Mouse (Mus musculus) left cerebral cortex, adult 11 months (tissue): Measurements from ENCODE around the gene Olfr94.
"Not testable (repeated sequence)": the region's sequence is repeated elsewhere in the genome, so short reads cannot be mapped to it uniquely, and the experiment has no call there.

Experiments
- DNase-seq: peaks from one replicate; pipeline ENCODE4 v3.0.0; 2022; ENCODE audit warnings: low spot score

The Olfr94 gene

GRCm38 (mm10) chr17:37200894-37201293 is at the start of gene Olfr94:
Gene Olfr94 (minus strand): TSS chr17:37200994.
- DNase-seq = no peak

DNA sequence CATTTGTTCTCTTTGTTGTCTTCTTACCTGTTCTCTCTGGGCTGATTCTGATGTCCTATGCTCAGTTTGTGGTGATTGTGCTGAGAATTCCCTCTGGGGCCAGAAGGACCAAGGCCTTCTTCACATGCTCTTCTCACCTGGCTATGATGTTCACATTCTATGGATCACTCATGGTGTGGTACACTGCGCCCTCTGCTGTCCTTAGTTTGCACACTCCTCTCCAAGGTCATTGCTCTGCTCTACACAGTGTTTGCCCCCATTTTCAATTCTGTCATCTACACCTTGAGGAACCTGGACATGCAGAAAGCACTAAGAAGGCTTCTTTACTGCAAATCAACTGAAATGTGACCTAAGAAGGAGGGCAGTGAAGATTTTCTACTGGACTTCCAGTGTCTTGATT is 49.8 kb upstream of the Olfr94 start:
- peak; percentile 2 for DNase-seq

DNA sequence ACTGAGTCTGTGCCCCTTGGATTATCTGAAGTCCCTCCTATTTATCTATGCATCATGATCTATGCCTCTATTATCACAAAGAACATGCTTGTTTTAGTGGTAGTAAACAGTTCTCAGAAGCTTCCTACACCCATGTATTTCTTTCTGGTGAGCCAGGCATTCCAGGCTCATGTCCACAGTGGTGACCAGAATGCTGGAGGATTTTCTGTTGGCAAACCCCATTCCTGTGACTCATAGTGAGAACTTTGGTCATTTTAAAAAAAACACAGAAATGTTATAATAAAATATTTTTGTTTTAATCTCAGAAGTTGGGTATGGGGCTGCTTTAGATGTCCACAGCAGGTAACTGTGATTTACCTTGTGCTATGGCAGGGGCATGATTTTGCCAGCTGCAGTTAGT is 48.7 kb upstream of the Olfr94 start:
- DNase-seq = no peak

GRCm38 (mm10) chr17:37246715-37247114 is 45.9 kb upstream of the Olfr94 start:
- peak; percentile 47 for DNase-seq

- no peak for DNase-seq
Observed at GRCm38 (mm10) chr17:37242198-37242597, 41.4 kb upstream of the Olfr94 start.

DNA sequence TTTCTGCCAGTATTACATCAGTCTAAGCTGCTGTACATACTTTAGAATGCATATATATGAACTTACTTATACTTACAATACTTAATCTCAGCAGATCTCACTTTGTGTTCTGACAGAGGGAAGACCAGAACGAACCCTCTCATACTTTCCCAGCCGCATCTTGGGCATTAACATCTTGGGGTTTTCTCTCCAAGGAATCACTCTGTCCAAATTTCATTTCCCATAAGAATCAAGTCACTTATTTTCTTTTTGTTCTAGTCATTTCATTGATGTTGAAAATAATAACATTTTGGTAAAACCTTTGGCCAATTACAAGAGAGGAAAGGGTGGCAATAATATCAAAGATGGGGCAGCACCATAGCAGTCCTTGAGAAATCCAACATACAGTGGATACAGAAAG is 36.4 kb upstream of the Olfr94 start, which contains the start of gene Olfr97:
Olfr97 (minus strand) TSS at position 101 of the 400 bp plus-strand sequence.
- DNase-seq = not testable (repeated sequence)

GRCm38 (mm10) chr17:37221879-37222278 is 21.1 kb upstream of the Olfr94 start:
- no peak for DNase-seq

DNA sequence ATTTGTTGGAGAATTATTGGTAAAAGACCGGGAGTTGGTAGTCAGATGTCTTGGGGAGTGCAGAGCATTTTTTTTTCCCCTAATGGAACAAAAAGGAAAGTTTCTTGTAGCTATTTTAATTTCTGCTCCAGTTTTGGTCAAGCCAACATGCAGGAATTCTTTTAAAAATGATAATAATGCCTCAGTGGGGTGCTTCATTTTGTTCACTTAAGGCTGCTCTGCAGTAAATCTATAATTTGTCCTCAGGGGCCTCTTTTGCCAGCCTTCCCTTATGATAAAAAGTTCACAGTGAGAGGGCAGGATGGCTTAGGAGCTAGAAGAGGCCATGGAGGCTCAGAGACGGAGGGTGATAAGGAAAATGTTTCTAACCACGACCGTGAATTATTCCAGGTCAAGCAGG is 19.1 kb upstream of the Olfr94 start, which contains the start of gene Olfr96:
Olfr96 (plus strand) TSS at position 301 of the 400 bp plus-strand sequence.
- DNase-seq = no peak

DNA sequence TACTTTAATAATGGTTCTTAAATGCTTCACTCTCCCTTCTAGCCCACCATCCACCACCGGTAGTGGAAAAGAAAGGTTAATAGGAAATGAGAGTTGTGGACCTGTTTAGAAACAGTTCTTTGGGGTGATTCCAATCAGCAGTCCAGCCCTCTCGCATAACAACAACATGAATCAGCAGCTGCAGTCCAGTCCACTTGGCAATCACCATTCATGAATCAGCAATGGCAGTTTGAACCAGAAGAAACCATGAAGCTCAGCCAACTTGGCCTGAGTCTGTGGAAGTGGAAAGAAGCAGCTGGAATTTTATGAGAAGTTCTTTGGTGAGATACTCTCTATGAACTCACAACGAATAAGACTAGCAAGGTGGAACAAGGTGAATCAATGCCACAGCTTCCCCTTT is 17.7 kb upstream of the Olfr94 start:
- DNase-seq = no peak

GRCm38 (mm10) chr17:37213018-37213417 is 12.2 kb upstream of the Olfr94 start, which contains the start of gene Olfr95:
Gene Olfr95 (minus strand): TSS chr17:37213118.
- no peak for DNase-seq

- DNase-seq = no peak
Observed at GRCm38 (mm10) chr17:37210884-37211768, 10.3 kb upstream of the Olfr94 start.

GRCm38 (mm10) chr17:37203917-37204236 is 3.1 kb upstream of the Olfr94 start:
- DNase-seq = no peak

DNA sequence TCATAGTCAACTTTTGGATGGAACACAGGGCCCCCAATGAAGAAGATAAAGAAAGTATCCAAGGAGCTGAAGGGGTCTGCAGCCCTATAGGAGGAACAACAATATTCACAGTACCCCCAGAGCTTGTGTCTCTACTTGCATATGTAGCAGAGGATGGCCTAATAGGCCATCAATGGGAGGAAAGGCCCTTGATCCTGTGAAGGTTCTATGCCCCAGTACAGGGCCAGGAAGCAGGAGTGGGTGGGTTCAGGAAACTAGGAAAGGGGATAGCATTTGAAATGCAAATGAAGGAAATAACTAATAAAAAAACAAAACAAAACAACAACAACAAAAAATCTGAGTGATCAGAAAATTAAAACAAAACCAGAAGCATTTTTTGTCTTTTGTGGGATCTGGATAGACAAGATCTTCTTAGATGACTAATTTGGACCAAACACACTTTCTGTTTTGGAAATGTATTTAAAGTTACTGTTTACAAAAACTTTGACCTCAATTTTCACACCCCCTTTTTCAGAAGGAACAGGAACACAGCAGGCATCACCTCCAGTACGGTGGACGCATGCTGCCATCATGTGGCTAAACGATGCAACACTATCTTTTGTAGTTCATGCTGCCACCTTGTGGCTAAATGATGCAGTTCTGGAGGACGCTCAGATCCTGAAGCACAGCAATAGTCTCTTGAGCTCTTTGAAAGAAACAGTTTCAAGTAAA is 2.6 kb upstream of the Olfr94 start:
- DNase-seq = peak; percentile 74

- DNase-seq = no peak
Observed at GRCm38 (mm10) chr17:37196845-37197724, 3.7 kb downstream of the Olfr94 start.

DNA sequence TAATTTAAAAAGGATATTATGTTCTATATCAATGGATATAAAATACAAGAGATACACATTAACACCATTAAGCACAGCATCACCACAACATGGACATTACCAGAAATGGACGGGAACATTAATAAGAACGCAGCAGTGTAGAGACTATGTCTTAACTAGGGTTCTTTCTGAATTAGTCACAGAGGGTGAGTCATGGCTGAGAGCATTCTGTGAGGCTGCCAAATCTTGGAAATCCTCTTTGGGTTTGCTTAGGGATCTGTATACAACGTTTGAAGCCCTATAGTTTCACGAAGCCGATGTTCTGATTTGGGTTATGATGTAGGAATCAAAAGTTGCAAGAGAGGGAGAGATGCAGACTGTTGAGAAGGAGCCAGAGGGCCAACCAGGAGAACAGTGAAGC is 6.0 kb downstream of the Olfr94 start:
- no peak for DNase-seq

DNA sequence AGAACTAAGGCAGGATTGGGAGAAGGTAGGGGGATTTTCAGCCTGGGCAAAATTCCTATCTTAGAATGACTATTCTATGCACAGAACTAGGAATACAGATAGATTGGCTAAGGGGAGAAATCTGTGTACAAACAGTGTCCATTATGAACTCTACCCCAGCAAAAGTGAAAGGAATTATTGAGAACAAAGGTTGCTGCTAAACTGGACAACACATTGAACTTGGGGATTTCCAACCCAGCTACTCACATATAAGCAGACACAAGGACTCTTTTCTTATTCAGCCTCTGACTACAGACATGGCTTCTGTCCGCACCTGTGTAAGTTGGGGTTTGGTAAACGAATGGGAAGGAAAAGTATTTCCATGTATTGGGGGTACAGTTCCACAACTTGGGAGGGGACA is 7.1 kb downstream of the Olfr94 start, which contains the start of gene Ubd:
Ubd (plus strand) TSS at position 237 of the 400 bp plus-strand sequence.
- DNase-seq = no peak

DNA sequence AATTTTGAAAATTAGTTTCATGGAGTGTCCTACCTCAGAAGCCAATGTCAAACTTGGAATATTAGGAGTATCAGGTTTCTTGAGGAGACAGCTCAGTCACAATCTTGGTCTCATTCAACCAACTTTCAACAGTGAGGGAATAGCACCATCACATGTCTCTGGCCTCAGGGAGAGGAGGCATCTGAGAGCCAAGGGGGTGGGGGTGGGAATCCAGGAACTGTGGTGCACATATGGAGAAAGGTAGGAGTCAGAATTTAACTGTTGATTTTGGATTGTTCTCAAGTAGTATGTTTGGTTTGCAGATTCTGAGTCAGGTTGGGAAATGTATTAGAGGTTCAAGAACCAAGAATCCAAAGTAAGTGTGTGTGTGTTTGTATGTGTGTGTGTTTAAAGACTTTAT is 7.8 kb downstream of the Olfr94 start:
- DNase-seq = no peak

DNA sequence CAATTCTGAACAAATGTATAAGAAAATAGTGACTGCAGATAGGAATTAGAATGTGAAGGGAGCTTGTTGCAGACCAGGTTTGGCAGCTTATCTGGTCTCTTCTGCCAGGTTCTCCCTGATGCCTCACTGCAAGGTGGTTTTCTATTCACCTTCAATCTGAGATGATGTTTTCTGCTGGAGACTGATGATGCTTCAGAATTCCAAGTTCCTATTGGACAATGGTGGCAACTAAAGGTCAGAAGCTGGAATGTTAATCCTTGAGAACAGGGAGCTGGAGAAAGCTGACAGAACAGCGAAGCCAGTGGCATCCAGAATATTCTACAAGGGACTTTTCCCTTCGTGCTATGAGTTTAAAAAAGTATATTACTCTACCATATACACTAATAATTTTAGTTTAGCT is 10.1 kb downstream of the Olfr94 start:
- no peak for DNase-seq

- DNase-seq = no peak
Observed at GRCm38 (mm10) chr17:37185474-37185873, 15.3 kb downstream of the Olfr94 start.

- DNase-seq = no peak
Observed at GRCm38 (mm10) chr17:37161394-37161793, 39.4 kb downstream of the Olfr94 start, which contains the start of gene Olfr93. Gene Olfr93 (minus strand): TSS chr17:37161494.
